Mouse (Mus musculus): Measurements from ENCODE around the gene Rnf152. TPM values are rescaled to one million over a fixed set of nuclear protein-coding genes. Genes with fewer than 3 reads are reported as not detected.

The Rnf152 gene
- polyA plus RNA-seq (2012; rRNA removed), result 1.1 and 2.8 TPM in 2 replicates

- 1% methylated on average over 57 of the region's 58 CpGs for WGBS
- Histone ChIP-seq H3K4me3 (ENCODE audit: low read depth, low read length) (peak within 1 kb of the TSS; percentile 96), H3K36me3 (ENCODE audit: control insufficient read depth, insufficient read depth, low read length) (no peaks in the 10 kb centered on the region), H3K27me3 (ENCODE audit: control insufficient read depth, insufficient read depth, low read length) (no peaks in the 10 kb centered on the region), H3K27ac (ENCODE audit: insufficient read depth, low read depth, low read length) (no peak within 1 kb of the TSS; the same call in 1 of the 2 replicates), H3K4me1 (ENCODE audit: control insufficient read depth, insufficient read depth, insufficient read length, low read length) (peaks cover 3% of the 10 kb centered on the region)
- TF ChIP-seq CTCF (IDR thresholded peaks at IDR 0.05; ENCODE audit: extremely low read depth, insufficient read length, insufficient replicate concordance, low read depth, low read length), result no peak
- TF ChIP-seq POLR2A (IDR thresholded peaks at IDR 0.05; ENCODE audit: low read depth, low read length), result no peak; the same call in 1 of the 2 replicates
Observed at GRCm38 (mm10) chr1:105356291-105357011, at the start of gene Rnf152. Gene Rnf152 (minus strand): TSS chr1:105356710.

- Histone ChIP-seq H3K36me3 (ENCODE audit: control insufficient read depth, insufficient read depth, low read length) (no peaks in the 10 kb centered on the region), H3K27me3 (ENCODE audit: control insufficient read depth, insufficient read depth, low read length) (no peaks in the 10 kb centered on the region), H3K4me3 (ENCODE audit: low read depth, low read length) (no peak overlapping the region), H3K4me1 (ENCODE audit: control insufficient read depth, insufficient read depth, insufficient read length, low read length) (no peaks in the 10 kb centered on the region), H3K27ac (ENCODE audit: insufficient read depth, low read depth, low read length) (no peak overlapping the region)
- WGBS, result 13% methylated on average over 1 of the region's 1 CpGs
- TF ChIP-seq CTCF (IDR thresholded peaks at IDR 0.05; ENCODE audit: extremely low read depth, insufficient read length, insufficient replicate concordance, low read depth, low read length), result no peak
- no peak for TF ChIP-seq POLR2A (IDR thresholded peaks at IDR 0.05; ENCODE audit: low read depth, low read length)
Observed at GRCm38 (mm10) chr1:105402853-105403252, 46.3 kb upstream of the Rnf152 start.

- H3K4me3 ChIP-seq (ENCODE audit: low read depth, low read length), result no peak overlapping the region
- no peaks in the 10 kb centered on the region for H3K27me3 ChIP-seq (ENCODE audit: control insufficient read depth, insufficient read depth, low read length)
- H3K27ac ChIP-seq (ENCODE audit: insufficient read depth, low read depth, low read length), result no peak overlapping the region
- H3K4me1 ChIP-seq (ENCODE audit: control insufficient read depth, insufficient read depth, insufficient read length, low read length), result peaks cover 3% of the 10 kb centered on the region; the same call in 1 of the 2 replicates
- TF ChIP-seq CTCF (IDR thresholded peaks at IDR 0.05; ENCODE audit: extremely low read depth, insufficient read length, insufficient replicate concordance, low read depth, low read length) (no peak), POLR2A (IDR thresholded peaks at IDR 0.05; ENCODE audit: low read depth, low read length) (no peak)
- H3K36me3 ChIP-seq (ENCODE audit: control insufficient read depth, insufficient read depth, low read length), result no peaks in the 10 kb centered on the region
- WGBS, result 41% methylated on average over 4 of the region's 4 CpGs
Observed at GRCm38 (mm10) chr1:105384141-105384937, 27.8 kb upstream of the Rnf152 start.

GRCm38 (mm10) chr1:105377546-105377945 lies 21.0 kb upstream of the Rnf152 start:
- TF ChIP-seq CTCF (IDR thresholded peaks at IDR 0.05; ENCODE audit: extremely low read depth, insufficient read length, insufficient replicate concordance, low read depth, low read length) (no peak), POLR2A (IDR thresholded peaks at IDR 0.05; ENCODE audit: low read depth, low read length) (no peak)
- no peaks in the 10 kb centered on the region for H3K36me3 ChIP-seq (ENCODE audit: control insufficient read depth, insufficient read depth, low read length)
- H3K27ac ChIP-seq (ENCODE audit: insufficient read depth, low read depth, low read length), result no peak overlapping the region
- no peaks in the 10 kb centered on the region for H3K27me3 ChIP-seq (ENCODE audit: control insufficient read depth, insufficient read depth, low read length)
- H3K4me3 ChIP-seq (ENCODE audit: low read depth, low read length), result no peak overlapping the region
- H3K4me1 ChIP-seq (ENCODE audit: control insufficient read depth, insufficient read depth, insufficient read length, low read length), result no peaks in the 10 kb centered on the region

GRCm38 (mm10) chr1:105374618-105375017 lies 18.1 kb upstream of the Rnf152 start:
- no peaks in the 10 kb centered on the region for H3K4me1 ChIP-seq (ENCODE audit: control insufficient read depth, insufficient read depth, insufficient read length, low read length)
- H3K4me3 ChIP-seq (ENCODE audit: low read depth, low read length), result no peak overlapping the region
- 92% methylated on average over 4 of the region's 4 CpGs for whole genome bisulfite sequencing
- no peaks in the 10 kb centered on the region for H3K36me3 ChIP-seq (ENCODE audit: control insufficient read depth, insufficient read depth, low read length)
- no peaks in the 10 kb centered on the region for H3K27me3 ChIP-seq (ENCODE audit: control insufficient read depth, insufficient read depth, low read length)
- H3K27ac ChIP-seq (ENCODE audit: insufficient read depth, low read depth, low read length), result no peak overlapping the region
- TF ChIP-seq POLR2A (IDR thresholded peaks at IDR 0.05; ENCODE audit: low read depth, low read length) (no peak), CTCF (IDR thresholded peaks at IDR 0.05; ENCODE audit: extremely low read depth, insufficient read length, insufficient replicate concordance, low read depth, low read length) (no peak)

GRCm38 (mm10) chr1:105362701-105363100 lies 6.2 kb upstream of the Rnf152 start:
- no peak overlapping the region for H3K27ac ChIP-seq (ENCODE audit: insufficient read depth, low read depth, low read length)
- no peaks in the 10 kb centered on the region; the same call in 1 of the 2 replicates for H3K4me1 ChIP-seq (ENCODE audit: control insufficient read depth, insufficient read depth, insufficient read length, low read length)
- no peak overlapping the region for H3K4me3 ChIP-seq (ENCODE audit: low read depth, low read length)
- H3K36me3 ChIP-seq (ENCODE audit: control insufficient read depth, insufficient read depth, low read length), result no peaks in the 10 kb centered on the region
- H3K27me3 ChIP-seq (ENCODE audit: control insufficient read depth, insufficient read depth, low read length), result no peaks in the 10 kb centered on the region
- TF ChIP-seq POLR2A (IDR thresholded peaks at IDR 0.05; ENCODE audit: low read depth, low read length) (no peak), CTCF (IDR thresholded peaks at IDR 0.05; ENCODE audit: extremely low read depth, insufficient read length, insufficient replicate concordance, low read depth, low read length) (peak; percentile 62; the same call in 1 of the 2 replicates)

GRCm38 (mm10) chr1:105358896-105359295 lies 2.4 kb upstream of the Rnf152 start:
- no peak overlapping the region for H3K4me3 ChIP-seq (ENCODE audit: low read depth, low read length)
- no peaks in the 10 kb centered on the region; the same call in none of the 2 replicates for H3K4me1 ChIP-seq (ENCODE audit: control insufficient read depth, insufficient read depth, insufficient read length, low read length)
- WGBS, result 86% methylated on average over 4 of the region's 4 CpGs
- H3K36me3 ChIP-seq (ENCODE audit: control insufficient read depth, insufficient read depth, low read length), result no peaks in the 10 kb centered on the region
- no peaks in the 10 kb centered on the region for H3K27me3 ChIP-seq (ENCODE audit: control insufficient read depth, insufficient read depth, low read length)
- no peak for TF ChIP-seq POLR2A (IDR thresholded peaks at IDR 0.05; ENCODE audit: low read depth, low read length)
- no peak for TF ChIP-seq CTCF (IDR thresholded peaks at IDR 0.05; ENCODE audit: extremely low read depth, insufficient read length, insufficient replicate concordance, low read depth, low read length)
- no peak overlapping the region for H3K27ac ChIP-seq (ENCODE audit: insufficient read depth, low read depth, low read length)
